Mouse (Mus musculus) neural tube, embryonic 13.5 days (tissue): Measurements from ENCODE around the gene 2310039H08Rik. TPM values are rescaled to one million over a fixed set of nuclear protein-coding genes. Genes with fewer than 3 reads are reported as not detected.
"Not testable (repeated sequence)": the region's sequence is repeated elsewhere in the genome, so short reads cannot be mapped to it uniquely, and the experiment has no call there.

ENCODE experiments used
- ATAC-seq: fragments of 200-750 bp; cut with Nextera tagmentation; 2 replicates; pipeline ENCODE4 v1.8.0; 2017; ENCODE audit warnings: low read depth, mild to moderate bottlenecking, moderate TSS enrichment, moderate library complexity
- H3K27ac ChIP-seq: fragments of 300-500 bp; sonication (generic); replicated peaks from 2 replicates; pipeline ENCODE4 v1.5.1; 2015; ENCODE audit warnings: moderate library complexity, mild to moderate bottlenecking, inconsistent platforms
- H3K27me3 ChIP-seq: fragments of 300-500 bp; sonication (generic); 2 replicates; pipeline ENCODE4 v1.6.1; 2015; ENCODE audit warnings: mild to moderate bottlenecking, inconsistent platforms
- H3K36me3 ChIP-seq: fragments of 300-500 bp; sonication (generic); 2 replicates; pipeline ENCODE4 v1.6.1; 2015; ENCODE audit warnings: mild to moderate bottlenecking, inconsistent platforms
- H3K4me1 ChIP-seq: fragments of 300-500 bp; sonication (generic); replicated peaks from 2 replicates; pipeline ENCODE4 v1.6.1; 2015; ENCODE audit warnings: inconsistent platforms
- H3K4me2 ChIP-seq: fragments of 300-500 bp; sonication (generic); 2 replicates; pipeline ENCODE4 v1.6.1; 2015; ENCODE audit warnings: inconsistent platforms, mild to moderate bottlenecking, moderate library complexity
- H3K4me3 ChIP-seq: fragments of 300-500 bp; sonication (generic); 2 replicates; pipeline ENCODE4 v1.5.1; 2015; ENCODE audit warnings: mild to moderate bottlenecking, inconsistent platforms
- H3K9ac ChIP-seq: fragments of 300-500 bp; sonication (generic); 2 replicates; pipeline ENCODE4 v1.6.1; 2015; ENCODE audit warnings: moderate library complexity, mild to moderate bottlenecking, inconsistent platforms
- H3K9me3 ChIP-seq: fragments of 300-500 bp; sonication (generic); 2 replicates; pipeline ENCODE4 v1.6.1; 2016; ENCODE audit warnings: inconsistent platforms
- WGBS: fragments of 180-500 bp; shearing (Covaris S2); methylation state at CpG from one replicate; pipeline ENCODE4 v1.1.7; 2015; 5-methylcytosine and 5-hydroxymethylcytosine counted together
- polyA plus RNA-seq: library from polyadenylated mRNA; unstranded; fragments of >200 nt; fragmentation: Nextera tagmentation; extraction: Ambion mirVana; gene quantifications from 2 replicates; pipeline ENCODE4 v1.2.1, GENCODE M21; 2015

Gene 2310039H08Rik
- polyA plus RNA-seq, 1 experiment from 2014 or later, result 56.2 TPM

DNA sequence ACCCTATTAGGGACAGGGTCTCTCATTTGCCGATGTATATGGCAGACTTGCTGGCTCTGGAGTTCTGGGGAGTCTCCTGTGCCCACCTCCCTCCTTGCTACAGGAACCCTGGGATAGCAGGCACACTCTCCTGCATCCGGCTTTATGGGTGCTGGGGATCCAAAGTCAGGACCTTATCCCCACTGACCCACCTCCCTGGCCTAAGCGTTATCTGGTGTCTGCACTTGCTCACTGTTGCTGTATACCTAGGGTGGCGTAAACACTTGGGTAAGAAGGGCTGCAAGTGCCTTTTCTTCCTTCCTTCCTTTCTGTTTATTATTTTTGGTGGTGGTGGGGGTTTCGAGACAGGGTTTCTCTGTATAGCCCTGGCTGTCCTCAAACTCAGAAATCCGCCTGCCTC is 31.1 kb upstream of the 2310039H08Rik start:
- Histone ChIP-seq H3K9ac (no peak overlapping the region), H3K4me2 (no peak overlapping the region), H3K4me1 (no peaks in the 10 kb centered on the region), H3K4me3 (no peak overlapping the region), H3K27ac (no peak overlapping the region), H3K36me3 (peaks cover 70% of the 10 kb centered on the region), H3K9me3 (no peaks in the 10 kb centered on the region), H3K27me3 (no peaks in the 10 kb centered on the region)
- ATAC-seq, result no peak
- WGBS, result 98% methylated on average over 6 of the region's 6 CpGs

DNA sequence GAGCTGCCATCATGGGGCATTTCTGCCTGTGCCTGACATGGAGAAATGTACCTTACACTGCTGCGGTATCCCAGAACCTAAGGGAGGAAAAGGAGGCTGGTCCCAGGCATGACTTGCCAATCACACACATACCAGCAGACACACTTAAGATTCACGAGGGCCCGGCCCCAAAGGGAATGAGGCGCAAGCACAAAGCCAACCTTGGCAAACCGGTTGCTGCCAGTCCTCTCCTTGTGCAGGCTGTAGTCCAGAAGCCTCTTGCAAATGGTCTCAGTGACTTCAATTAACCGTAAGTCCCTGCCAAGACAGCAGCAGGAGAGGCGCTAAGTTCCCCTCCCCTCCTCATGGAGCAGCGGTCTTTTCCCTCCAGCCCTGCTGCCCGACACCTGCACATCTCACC is 29.4 kb upstream of the 2310039H08Rik start:
- Histone ChIP-seq H3K4me1 (no peaks in the 10 kb centered on the region), H3K4me2 (no peak overlapping the region), H3K4me3 (no peak overlapping the region), H3K9ac (no peak overlapping the region), H3K27me3 (no peaks in the 10 kb centered on the region), H3K27ac (no peak overlapping the region), H3K36me3 (peaks cover 72% of the 10 kb centered on the region), H3K9me3 (no peaks in the 10 kb centered on the region)
- 89% methylated on average over 9 of the region's 9 CpGs for WGBS
- no peak for ATAC-seq

DNA sequence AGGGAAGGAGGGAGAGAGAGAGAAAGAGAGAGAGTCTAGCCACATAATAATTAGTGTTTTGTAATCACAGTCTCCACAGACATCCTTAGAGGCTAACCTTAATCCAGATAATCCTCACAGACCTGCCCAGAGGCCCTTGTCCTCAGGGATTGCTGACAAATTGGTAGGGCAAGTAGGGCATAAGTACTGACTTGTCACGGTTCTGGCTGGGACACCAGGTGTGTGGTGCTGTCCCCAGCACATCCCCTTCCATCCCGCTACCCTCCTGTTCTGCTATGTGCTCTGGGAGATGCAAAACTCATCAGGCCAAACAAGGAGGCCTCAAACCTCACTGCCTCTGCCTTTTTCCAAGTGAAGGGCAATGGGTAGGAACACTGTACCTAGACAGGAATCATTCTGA is 26.9 kb upstream of the 2310039H08Rik start:
- H3K27me3 ChIP-seq, result no peaks in the 10 kb centered on the region
- peaks cover 12% of the 10 kb centered on the region for H3K4me1 ChIP-seq
- no peak overlapping the region for H3K27ac ChIP-seq
- H3K9me3 ChIP-seq, result no peaks in the 10 kb centered on the region
- ATAC-seq, result no peak
- peaks cover 63% of the 10 kb centered on the region for H3K36me3 ChIP-seq
- H3K4me2 ChIP-seq, result no peak overlapping the region
- 87% methylated on average over 2 of the region's 2 CpGs for WGBS
- H3K9ac ChIP-seq, result no peak overlapping the region
- no peak overlapping the region for H3K4me3 ChIP-seq

DNA sequence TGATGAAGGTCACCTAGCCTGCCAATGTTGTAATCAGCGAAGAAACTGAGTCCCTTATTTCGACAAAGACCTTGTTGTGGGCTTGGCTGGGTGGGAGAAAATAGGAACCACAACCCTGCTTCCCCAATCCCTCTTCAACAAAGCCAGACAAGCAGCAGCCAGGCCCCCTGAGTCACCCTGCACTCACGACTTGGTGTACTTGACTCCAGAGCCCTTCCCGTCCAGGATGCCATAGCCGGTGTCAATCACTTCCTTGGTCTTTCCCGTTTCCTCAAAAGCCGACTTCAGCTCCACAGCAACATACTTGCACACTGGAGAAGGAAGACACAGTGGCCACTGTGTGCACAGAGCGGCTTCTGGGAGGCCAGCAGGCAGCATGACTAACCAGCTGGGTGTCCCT is 25.2 kb upstream of the 2310039H08Rik start:
- Histone ChIP-seq H3K36me3 (peaks cover 50% of the 10 kb centered on the region), H3K4me3 (no peak overlapping the region), H3K4me1 (peaks cover 22% of the 10 kb centered on the region), H3K4me2 (no peak overlapping the region), H3K27ac (no peak overlapping the region), H3K9ac (no peak overlapping the region), H3K27me3 (no peaks in the 10 kb centered on the region), H3K9me3 (no peaks in the 10 kb centered on the region)
- WGBS, result 87% methylated on average over 8 of the region's 8 CpGs
- no peak for ATAC-seq

DNA sequence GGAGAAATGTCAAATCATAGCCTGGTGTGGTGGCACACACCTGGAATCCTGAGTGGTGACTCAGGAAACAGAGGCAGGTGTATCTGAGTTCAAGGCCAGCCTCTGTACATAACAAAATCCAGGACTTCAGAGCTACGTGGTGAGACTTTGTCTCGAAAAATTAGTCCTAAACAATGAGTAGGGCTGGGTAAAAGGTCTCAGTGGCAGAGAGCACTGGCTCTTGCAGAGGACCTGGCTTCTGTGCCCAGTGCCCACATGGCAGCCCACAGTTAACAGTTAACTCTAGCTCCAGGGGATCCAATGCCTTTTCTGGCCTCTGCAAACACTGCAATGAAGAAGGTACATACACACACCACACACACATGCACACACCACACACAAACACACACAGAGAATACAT is 24.6 kb upstream of the 2310039H08Rik start:
- H3K4me2 ChIP-seq, result no peak overlapping the region
- 90% methylated on average over 2 of the region's 2 CpGs for WGBS
- peaks cover 26% of the 10 kb centered on the region for H3K4me1 ChIP-seq
- H3K27me3 ChIP-seq, result no peaks in the 10 kb centered on the region
- H3K9me3 ChIP-seq, result no peaks in the 10 kb centered on the region
- no peak overlapping the region for H3K4me3 ChIP-seq
- peaks cover 44% of the 10 kb centered on the region for H3K36me3 ChIP-seq
- H3K27ac ChIP-seq, result no peak overlapping the region
- H3K9ac ChIP-seq, result no peak overlapping the region
- ATAC-seq, result no peak

DNA sequence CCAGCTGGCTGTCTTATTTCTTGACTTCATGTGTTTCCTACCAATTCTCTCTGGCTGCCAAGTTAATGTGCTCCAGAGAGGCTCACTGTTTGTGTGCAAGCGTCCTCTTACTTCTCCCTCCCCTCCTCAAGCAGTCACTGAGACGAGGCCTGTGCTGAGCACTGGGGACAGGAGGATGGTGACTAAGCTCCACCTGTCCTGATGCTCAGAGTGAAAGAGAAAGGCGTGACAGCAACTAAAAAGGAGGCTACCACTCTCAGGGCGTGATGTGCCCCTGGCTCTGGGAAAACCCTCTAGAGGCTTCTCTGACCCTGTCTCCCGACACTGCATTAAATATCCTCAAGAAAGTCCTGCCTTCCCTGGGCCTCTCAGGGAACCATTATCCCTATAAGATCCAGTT is 23.2 kb upstream of the 2310039H08Rik start:
- H3K36me3 ChIP-seq, result peaks cover 30% of the 10 kb centered on the region
- no peak for ATAC-seq
- no peaks in the 10 kb centered on the region for H3K9me3 ChIP-seq
- H3K27ac ChIP-seq, result no peak overlapping the region
- no peak overlapping the region for H3K4me2 ChIP-seq
- peaks cover 27% of the 10 kb centered on the region for H3K4me1 ChIP-seq
- no peak overlapping the region for H3K4me3 ChIP-seq
- no peak overlapping the region for H3K9ac ChIP-seq
- H3K27me3 ChIP-seq, result no peaks in the 10 kb centered on the region
- 86% methylated on average over 5 of the region's 5 CpGs for WGBS

DNA sequence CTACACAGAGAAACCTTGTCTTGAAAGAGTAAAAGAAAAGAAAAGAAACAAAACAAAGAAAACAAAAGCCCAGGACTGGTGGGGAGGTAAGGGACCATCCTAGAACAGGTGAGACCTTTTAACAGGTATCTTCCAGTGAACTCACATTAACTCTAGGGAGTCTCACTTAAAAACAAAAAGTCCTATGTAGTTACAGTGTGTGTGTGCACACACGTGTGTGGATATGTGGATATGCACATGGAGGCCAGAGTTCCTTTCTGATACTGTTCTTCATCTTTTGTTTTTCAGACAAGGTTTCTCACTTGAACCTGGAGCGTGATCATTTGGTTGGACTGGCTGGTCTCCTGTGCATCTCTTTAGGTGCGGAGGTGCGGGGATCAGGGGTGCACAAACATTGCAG is 21.9 kb upstream of the 2310039H08Rik start:
- peaks cover 20% of the 10 kb centered on the region for H3K36me3 ChIP-seq
- peak overlapping the region; percentile 76 for H3K4me3 ChIP-seq
- H3K27ac ChIP-seq, result peak overlapping the region; percentile 91
- peak overlapping the region; percentile 82 for H3K4me2 ChIP-seq
- 80% methylated on average over 4 of the region's 4 CpGs for WGBS
- ATAC-seq, result no peak
- peak overlapping the region; percentile 85 for H3K9ac ChIP-seq
- H3K27me3 ChIP-seq, result no peaks in the 10 kb centered on the region
- H3K4me1 ChIP-seq, result peaks cover 27% of the 10 kb centered on the region
- H3K9me3 ChIP-seq, result no peaks in the 10 kb centered on the region

DNA sequence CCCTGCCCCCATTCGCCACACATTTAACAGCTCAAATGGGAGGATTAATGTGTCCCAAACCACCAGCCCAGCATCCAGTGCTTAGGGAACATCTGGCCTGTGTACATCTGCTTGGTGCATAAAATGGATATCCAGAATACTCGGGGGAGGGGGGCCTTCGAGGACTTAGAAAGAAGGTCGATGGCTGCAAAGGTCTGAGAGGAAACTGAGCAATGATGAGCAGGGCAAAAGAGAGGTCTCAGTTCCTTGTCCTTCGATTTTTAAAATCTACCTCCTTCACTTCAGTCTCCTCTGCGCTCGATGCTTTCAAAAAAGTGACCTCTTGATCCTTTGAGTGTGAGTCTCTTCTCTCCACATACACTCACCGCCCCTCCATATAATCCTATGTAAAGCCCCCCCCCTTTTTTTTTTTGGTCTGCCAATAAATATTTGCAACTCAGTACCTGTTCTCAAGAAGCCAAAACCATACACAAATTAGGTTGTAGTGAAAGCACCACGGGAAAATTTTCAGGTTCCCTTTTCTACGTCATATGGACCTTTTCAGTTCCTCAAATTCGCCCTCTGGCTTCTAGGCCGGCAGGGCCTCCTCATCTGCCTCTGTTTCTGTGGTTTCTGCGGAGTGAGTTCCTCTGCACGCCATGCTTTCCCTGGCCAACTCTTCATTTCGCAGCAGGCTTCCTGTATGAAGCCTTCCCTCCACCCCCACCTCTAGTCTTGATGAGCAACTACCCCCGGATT is 21.2 kb upstream of the 2310039H08Rik start:
- peak overlapping the region; percentile 85 for H3K9ac ChIP-seq
- no peak for ATAC-seq
- WGBS, result 24% methylated on average over 16 of the region's 16 CpGs
- peaks cover 27% of the 10 kb centered on the region for H3K4me1 ChIP-seq
- no peaks in the 10 kb centered on the region for H3K27me3 ChIP-seq
- peaks cover 14% of the 10 kb centered on the region for H3K36me3 ChIP-seq
- H3K4me3 ChIP-seq, result peak overlapping the region; percentile 76
- peak overlapping the region; percentile 82 for H3K4me2 ChIP-seq
- H3K27ac ChIP-seq, result peak overlapping the region; percentile 91
- no peaks in the 10 kb centered on the region for H3K9me3 ChIP-seq

DNA sequence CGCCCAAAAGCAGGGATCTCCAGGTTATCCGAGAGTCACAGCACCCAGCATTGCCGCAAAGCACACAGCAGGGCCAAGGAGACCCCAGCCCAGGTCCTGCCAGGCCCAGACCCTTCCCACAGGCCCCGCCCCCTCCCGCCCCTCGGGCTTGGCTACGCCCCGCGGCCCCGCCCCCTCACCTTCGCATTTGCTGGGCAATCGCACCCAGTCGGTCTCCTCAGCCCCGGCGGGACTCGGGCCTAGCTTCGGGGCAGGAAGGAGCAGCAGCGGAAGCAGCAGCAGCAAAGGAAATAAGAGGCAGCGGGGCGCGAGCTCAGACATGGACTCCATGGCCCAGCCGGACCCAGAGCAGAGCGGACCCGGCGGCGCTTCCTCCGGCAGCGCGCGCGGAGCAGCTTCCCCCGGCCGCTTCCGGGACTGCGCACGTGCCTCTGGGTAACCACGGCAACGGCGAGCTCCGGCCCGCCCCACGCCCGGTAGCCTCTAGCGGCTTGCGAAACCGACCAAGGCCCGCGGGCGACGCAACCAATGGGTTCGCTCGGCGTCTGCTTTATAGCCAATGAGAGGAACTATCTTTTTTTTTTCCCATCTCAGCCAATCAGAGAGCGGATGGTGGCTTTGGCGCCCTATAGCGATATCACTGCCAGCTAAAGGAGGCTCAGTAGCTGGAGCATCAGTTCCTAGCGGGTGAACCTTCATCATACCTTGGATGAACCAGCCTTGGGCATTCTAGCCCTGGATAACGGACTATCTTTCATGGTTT is 20.5 kb upstream of the 2310039H08Rik start, which contains the start of gene Cnpy3:
TSS of gene Cnpy3 (minus strand) at position 421 of the 763 bp plus-strand sequence.
- peak within 1 kb of the TSS; percentile 85 for H3K9ac ChIP-seq
- H3K9me3 ChIP-seq, result no peaks in the 10 kb centered on the region
- ATAC-seq, result peak; percentile 99
- H3K4me1 ChIP-seq, result peaks cover 27% of the 10 kb centered on the region
- peak within 1 kb of the TSS; percentile 82 for H3K4me2 ChIP-seq
- H3K4me3 ChIP-seq, result peak within 1 kb of the TSS; percentile 76
- peaks cover 6% of the 10 kb centered on the region for H3K36me3 ChIP-seq
- under 1% methylated on average over 58 of the region's 58 CpGs for WGBS
- H3K27me3 ChIP-seq, result no peaks in the 10 kb centered on the region
- peak within 1 kb of the TSS; percentile 91 for H3K27ac ChIP-seq

DNA sequence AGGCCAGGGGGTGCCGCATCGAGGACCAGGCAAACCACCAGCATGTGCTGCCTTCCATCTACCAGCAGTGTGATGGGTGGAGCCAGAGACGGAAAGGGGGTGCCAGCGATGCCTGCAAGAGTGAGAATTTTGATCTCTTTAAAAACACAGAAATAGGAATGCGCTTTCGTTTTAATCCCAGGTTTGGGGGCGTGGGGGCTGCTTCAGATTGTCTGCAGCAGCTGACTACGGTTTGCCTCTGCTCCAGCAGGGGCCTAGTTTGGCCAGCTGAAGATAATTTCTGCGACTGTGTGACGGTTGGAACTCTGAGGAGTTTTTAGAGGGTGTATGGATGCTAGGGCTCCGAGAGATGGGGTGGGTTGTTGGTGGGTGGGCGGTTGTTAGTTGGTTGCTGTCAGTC is 13.7 kb upstream of the 2310039H08Rik start:
- H3K9me3 ChIP-seq, result no peaks in the 10 kb centered on the region
- WGBS, result 84% methylated on average over 12 of the region's 12 CpGs
- H3K27ac ChIP-seq, result no peak overlapping the region
- no peak overlapping the region for H3K4me3 ChIP-seq
- no peaks in the 10 kb centered on the region for H3K4me1 ChIP-seq
- no peak overlapping the region for H3K9ac ChIP-seq
- no peak overlapping the region for H3K4me2 ChIP-seq
- no peaks in the 10 kb centered on the region for H3K27me3 ChIP-seq
- no peak for ATAC-seq
- H3K36me3 ChIP-seq, result no peaks in the 10 kb centered on the region

DNA sequence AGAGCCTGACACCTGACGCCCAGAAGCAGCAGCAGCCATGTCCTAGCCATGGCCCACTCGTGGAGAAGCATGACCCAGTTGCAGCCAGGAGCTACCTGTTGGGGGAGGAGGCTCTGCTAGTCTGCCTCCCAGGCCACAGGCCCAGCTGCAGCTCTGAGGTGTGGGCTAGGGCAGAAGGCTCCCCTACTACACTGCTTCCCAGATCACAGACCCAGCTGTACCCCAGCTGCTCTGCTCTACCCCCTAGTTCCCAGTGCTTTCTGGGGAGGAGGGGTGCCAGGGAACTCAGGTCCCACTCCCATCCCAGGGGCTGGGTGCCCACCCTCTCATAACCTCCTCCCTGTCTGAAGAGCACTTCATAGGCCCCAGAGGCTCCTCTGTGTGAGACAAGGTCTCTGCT is 8.9 kb upstream of the 2310039H08Rik start, which contains the start of gene Ptcra:
TSS of gene Ptcra (minus strand) at position 169 of the 400 bp plus-strand sequence.
- WGBS, result 68% methylated on average over 2 of the region's 2 CpGs

DNA sequence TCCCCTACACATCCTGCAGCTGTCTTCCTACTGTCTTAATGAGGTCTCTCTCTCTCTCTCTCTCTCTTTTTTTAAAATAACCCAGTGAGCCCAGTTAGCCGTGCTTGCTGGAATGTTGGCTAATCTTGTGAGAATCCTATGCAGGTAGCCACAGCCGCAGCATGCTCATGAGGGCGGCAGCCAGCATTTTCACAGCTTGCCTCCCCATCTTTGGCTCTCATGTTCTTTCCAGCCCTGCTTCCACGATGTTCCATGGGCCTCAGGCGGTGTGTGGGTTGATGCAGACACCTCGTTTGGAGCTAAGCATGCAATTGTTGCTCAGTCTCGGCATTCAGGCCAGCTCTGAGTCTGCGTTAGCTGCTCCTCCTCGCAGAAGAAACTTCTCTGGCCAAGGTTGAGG is 7.5 kb upstream of the 2310039H08Rik start:
- H3K4me3 ChIP-seq, H3K27me3 ChIP-seq, H3K4me1 ChIP-seq, ATAC-seq, H3K4me2 ChIP-seq, H3K9me3 ChIP-seq, H3K9ac ChIP-seq, H3K27ac ChIP-seq, H3K36me3 ChIP-seq: not testable (repeated sequence)
- WGBS, result 75% methylated on average over 9 of the region's 9 CpGs

More for the DNA sequence above, 8.9 kb upstream of the 2310039H08Rik start, which contains the start of gene Ptcra:
- H3K36me3 ChIP-seq, result no peaks in the 10 kb centered on the region
- no peak within 1 kb of the TSS for H3K4me2 ChIP-seq
- no peaks in the 10 kb centered on the region for H3K4me1 ChIP-seq
- no peak within 1 kb of the TSS for H3K4me3 ChIP-seq
- H3K9ac ChIP-seq, result no peak within 1 kb of the TSS
- no peaks in the 10 kb centered on the region for H3K9me3 ChIP-seq
- no peak for ATAC-seq
- H3K27ac ChIP-seq, result no peak within 1 kb of the TSS
- no peaks in the 10 kb centered on the region for H3K27me3 ChIP-seq
